Mouse (Mus musculus): ENCODE results near the gene Nup62.

- peak; percentile 26; the same call in 1 of the 2 replicates for TF ChIP-seq FLI1 (IDR thresholded peaks at IDR 0.05; ENCODE audit: low read length)
- TF ChIP-seq GATA1 (IDR thresholded peaks at IDR 0.05; ENCODE audit: borderline replicate concordance, low read length): no peak
Observed at GRCm38 (mm10) chr7:44815721-44816469, at the start of gene Nup62, which contains the start of gene Il4i1.
